Mouse (Mus musculus) kidney, embryonic 16.5 days (tissue): Measurements from ENCODE around the gene Gna11. TPM values are rescaled to one million over a fixed set of nuclear protein-coding genes. Genes with fewer than 3 reads are reported as not detected.

Experiments
- ATAC-seq: fragments of 200-750 bp; cut with Nextera tagmentation; 2 replicates; pipeline ENCODE4 v1.8.0; 2017; ENCODE audit warnings: moderate TSS enrichment; ENCODE audit not compliant: low FRiP score, low TSS enrichment
- H3K27ac ChIP-seq: fragments of 300-500 bp; sonication (generic); 2 replicates; pipeline ENCODE4 v1.5.1; 2014; ENCODE audit warnings: low read length
- H3K27me3 ChIP-seq: fragments of 300-500 bp; sonication (generic); 2 replicates; pipeline ENCODE4 v1.6.1; 2014; ENCODE audit warnings: low read length, control low read depth, mixed read lengths; ENCODE audit not compliant: insufficient read depth
- H3K36me3 ChIP-seq: fragments of 300-500 bp; sonication (generic); 2 replicates; pipeline ENCODE4 v1.6.1; 2014; ENCODE audit warnings: low read length, control low read depth, mixed read lengths; ENCODE audit not compliant: insufficient read depth
- H3K4me1 ChIP-seq: fragments of 300-500 bp; sonication (generic); 2 replicates; pipeline ENCODE4 v1.6.1; 2014; ENCODE audit warnings: low read length, control low read depth, mixed read lengths; ENCODE audit not compliant: insufficient read depth
- H3K4me2 ChIP-seq: fragments of 300-500 bp; sonication (generic); replicated peaks from 2 replicates; pipeline ENCODE4 v1.6.1; 2014; ENCODE audit warnings: low read depth, low read length
- H3K4me3 ChIP-seq: fragments of 300-500 bp; sonication (generic); 2 replicates; pipeline ENCODE4 v1.5.1; 2014; ENCODE audit warnings: mild to moderate bottlenecking, low read length
- H3K9ac ChIP-seq: fragments of 300-500 bp; sonication (generic); replicated peaks from 2 replicates; pipeline ENCODE4 v1.6.1; 2014; ENCODE audit warnings: low read length
- H3K9me3 ChIP-seq: fragments of 300-500 bp; sonication (generic); 2 replicates; pipeline ENCODE4 v1.6.1; 2016; ENCODE audit warnings: low read length, control low read depth
- WGBS: fragments of 180-500 bp; shearing (Covaris S2); extraction: QIAGEN DNeasy Blood & Tissue Kit; methylation state at CpG from one replicate; pipeline ENCODE4 v1.1.7; 2014; 5-methylcytosine and 5-hydroxymethylcytosine counted together
- polyA plus RNA-seq: library from polyadenylated mRNA; unstranded; fragments of >200 nt; fragmentation: Nextera tagmentation; extraction: Ambion mirVana; gene quantifications from 2 replicates; pipeline ENCODE4 v1.2.1, GENCODE M21; 2015

Gna11 gene
- polyA plus RNA-seq, 1 experiment from 2014 or later, result 92.3 TPM

DNA sequence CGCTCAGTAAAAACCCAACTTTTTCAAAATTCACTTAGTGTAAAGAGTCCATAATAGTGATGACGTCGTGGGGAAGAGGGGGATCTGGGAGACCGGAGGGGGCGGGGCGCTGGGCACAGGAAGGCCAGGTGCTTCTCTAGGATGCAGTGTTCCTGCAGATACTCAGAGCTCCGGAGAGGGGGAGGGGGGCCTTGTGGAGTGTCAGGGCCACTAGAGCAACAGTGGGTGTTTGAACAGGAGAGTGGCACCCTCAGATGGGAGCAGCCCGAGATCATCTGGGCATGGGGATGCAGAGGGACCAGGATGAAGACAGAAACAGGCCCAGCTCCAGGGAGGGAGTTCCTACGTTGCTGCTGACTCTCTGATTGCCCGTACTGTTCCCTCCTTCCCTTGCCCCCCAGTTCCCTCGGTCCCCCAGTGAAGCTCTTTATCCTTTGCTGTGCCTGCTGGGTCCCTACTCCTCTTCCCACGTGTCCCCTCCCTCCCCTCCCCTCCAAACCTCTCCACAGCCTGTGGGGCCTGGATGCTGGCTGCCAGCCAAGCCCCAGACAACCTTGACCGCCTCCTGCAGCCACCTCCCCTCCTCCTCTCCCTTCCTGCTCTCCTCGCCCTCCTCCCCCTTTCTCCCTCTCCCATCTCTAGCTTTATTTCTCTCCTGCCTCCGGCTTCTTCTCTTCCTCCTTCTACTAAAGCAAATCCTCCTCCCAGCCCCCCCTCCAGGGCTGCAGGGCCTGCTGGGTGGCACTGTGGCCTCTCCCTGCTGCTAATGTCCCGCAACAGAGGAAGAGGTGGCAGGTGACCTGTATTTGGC is 23.6 kb upstream of the Gna11 start:
- H3K9ac ChIP-seq, result peak overlapping the region; percentile 30
- H3K9me3 ChIP-seq, result no peaks in the 10 kb centered on the region
- H3K27me3 ChIP-seq, result peaks cover 12% of the 10 kb centered on the region; the same call in 1 of the 2 replicates
- H3K4me3 ChIP-seq, result no peak overlapping the region
- WGBS, result 9% methylated on average over 14 of the region's 16 CpGs
- ATAC-seq, result peak; percentile 10
- H3K27ac ChIP-seq, result peak overlapping the region; percentile 92
- H3K36me3 ChIP-seq, result peaks cover 22% of the 10 kb centered on the region
- H3K4me2 ChIP-seq, result peak overlapping the region; percentile 35
- H3K4me1 ChIP-seq, result peaks cover 76% of the 10 kb centered on the region

DNA sequence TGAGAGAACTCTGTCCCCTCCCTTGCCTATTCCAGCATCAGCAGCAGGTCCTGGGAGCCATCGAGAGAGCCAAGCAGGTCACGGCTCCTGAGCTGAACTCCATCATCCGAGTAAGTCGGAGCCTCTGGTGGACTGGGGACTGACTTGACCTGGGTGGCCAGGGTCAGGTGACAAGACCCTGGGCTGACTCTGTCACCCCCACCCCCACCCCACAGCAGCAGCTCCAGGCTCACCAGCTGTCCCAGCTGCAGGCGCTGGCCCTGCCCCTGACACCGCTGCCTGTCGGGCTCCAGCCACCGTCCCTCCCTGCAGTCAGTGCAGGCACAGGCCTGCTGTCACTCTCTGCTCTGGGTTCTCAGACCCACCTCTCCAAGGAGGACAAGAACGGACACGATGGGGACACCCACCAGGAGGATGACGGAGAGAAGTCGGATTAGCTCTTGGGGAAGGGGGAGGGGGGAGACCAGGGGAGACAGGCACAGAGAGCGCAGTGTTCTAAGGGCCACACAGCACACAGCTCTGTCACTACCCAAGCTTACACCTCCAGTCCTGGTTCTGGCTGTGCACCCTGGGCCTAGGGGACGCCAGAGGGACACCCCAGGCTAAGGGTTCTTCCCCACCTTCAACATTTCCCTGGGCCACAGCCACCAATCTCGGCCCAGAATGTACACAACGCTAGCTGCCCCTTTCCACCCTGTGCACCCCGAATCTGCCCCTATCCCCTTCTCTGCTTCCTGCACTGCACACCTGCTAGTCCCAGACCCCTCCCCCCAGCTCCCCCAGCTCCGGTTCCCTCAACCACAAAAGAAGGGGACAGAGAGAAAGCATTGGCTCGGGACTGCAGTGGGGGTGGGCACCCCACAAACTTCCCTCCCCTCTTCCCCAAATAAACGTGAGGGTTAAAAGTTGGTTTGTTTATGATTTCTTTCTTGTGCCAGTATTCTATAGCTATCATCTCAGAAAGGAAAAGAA is 20.6 kb upstream of the Gna11 start:
- Histone ChIP-seq H3K4me2 (no peak overlapping the region), H3K9ac (no peak overlapping the region), H3K4me1 (peaks cover 80% of the 10 kb centered on the region), H3K36me3 (peaks cover 25% of the 10 kb centered on the region), H3K27me3 (0 out of 2 replicates have a peak, but pooled peaks cover 2% of the 10 kb centered on the region), H3K4me3 (no peak overlapping the region), H3K9me3 (no peaks in the 10 kb centered on the region), H3K27ac (no peak overlapping the region)
- WGBS, result 51% methylated on average over 20 of the region's 20 CpGs
- ATAC-seq, result no peak

DNA sequence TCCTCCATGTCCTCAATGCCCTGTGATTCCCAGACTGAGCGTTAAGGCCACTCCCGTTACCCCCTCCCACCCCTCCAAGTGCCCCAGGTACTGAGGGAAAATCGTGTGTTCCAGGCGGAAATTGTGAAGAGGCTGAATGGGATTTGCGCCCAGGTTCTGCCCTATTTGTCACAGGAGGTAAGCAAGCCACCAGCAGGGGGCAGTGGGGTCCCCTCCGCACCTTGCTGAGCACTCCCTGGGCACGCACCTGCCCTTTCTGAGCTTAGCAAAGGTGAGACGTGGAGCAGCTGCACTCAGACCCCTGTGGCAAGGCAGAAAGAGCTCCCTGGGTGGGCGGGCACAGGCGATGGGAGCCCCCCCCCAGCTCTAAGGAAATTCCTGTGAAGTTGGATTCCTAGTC is 19.7 kb upstream of the Gna11 start:
- H3K36me3 ChIP-seq, result peaks cover 25% of the 10 kb centered on the region
- H3K4me2 ChIP-seq, result 0 out of 2 replicates have a peak overlapping the region, but pooled peaks have one; percentile 57
- no peak overlapping the region for H3K4me3 ChIP-seq
- peak overlapping the region; percentile 65 for H3K9ac ChIP-seq
- peaks cover 73% of the 10 kb centered on the region for H3K4me1 ChIP-seq
- 0 out of 2 replicates have a peak, but pooled peaks cover 2% of the 10 kb centered on the region for H3K27me3 ChIP-seq
- no peaks in the 10 kb centered on the region for H3K9me3 ChIP-seq
- no peak for ATAC-seq
- 24% methylated on average over 10 of the region's 10 CpGs for WGBS
- peak overlapping the region; percentile 81; the same call in 1 of the 2 replicates for H3K27ac ChIP-seq

DNA sequence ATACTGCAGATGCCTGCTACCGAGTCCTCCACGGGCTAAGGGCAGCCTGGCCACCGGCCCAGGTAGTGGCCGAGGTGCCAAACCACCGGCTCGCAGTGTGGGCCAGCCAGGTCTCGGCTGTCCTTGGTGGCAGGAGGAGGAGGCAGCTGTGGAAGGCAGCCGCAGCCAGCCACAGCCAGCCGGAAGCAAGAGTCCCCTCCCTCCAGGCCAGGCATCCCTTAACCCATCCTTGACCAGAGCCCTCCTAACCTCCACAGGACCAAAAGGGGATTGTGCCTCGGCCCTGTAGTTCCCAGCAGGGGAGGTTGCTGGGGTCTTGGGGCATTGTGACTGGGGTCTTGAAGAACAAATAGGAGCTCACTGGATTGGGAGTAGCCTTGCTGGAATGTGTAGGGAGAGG is 19.2 kb upstream of the Gna11 start:
- peak overlapping the region; percentile 65 for H3K9ac ChIP-seq
- H3K4me2 ChIP-seq, result peak overlapping the region; percentile 57
- H3K27me3 ChIP-seq, result 0 out of 2 replicates have a peak, but pooled peaks cover 2% of the 10 kb centered on the region
- WGBS, result 1% methylated on average over 10 of the region's 10 CpGs
- H3K4me1 ChIP-seq, result peaks cover 68% of the 10 kb centered on the region
- H3K27ac ChIP-seq, result peak overlapping the region; percentile 81
- ATAC-seq, result peak; percentile 20; the same call in 1 of the 2 replicates
- H3K36me3 ChIP-seq, result peaks cover 25% of the 10 kb centered on the region
- H3K9me3 ChIP-seq, result no peaks in the 10 kb centered on the region
- peak overlapping the region; percentile 44 for H3K4me3 ChIP-seq

DNA sequence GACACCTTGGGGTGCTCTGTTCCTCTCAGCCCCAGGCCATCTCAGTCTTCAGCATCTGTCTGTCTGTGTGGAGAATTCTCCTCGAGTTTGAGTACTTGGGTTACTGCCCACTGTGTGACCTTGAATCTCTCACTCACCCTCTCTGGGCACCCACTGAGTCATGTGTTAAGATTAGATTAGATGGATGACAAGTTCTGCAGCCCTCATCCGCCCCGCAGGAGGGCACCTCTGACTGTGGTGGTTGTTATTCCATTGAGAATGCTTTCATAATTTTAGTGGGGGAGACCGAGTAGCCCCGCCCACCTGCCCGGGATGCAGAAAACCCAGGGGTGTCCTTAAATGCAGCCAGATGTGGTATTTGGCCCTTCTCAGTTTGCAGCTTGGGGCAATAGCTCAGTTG is 18.5 kb upstream of the Gna11 start:
- peak overlapping the region; percentile 81 for H3K27ac ChIP-seq
- 36% methylated on average over 6 of the region's 6 CpGs for WGBS
- H3K36me3 ChIP-seq, result peaks cover 25% of the 10 kb centered on the region
- no peak for ATAC-seq
- H3K4me2 ChIP-seq, result peak overlapping the region; percentile 57
- peak overlapping the region; percentile 65 for H3K9ac ChIP-seq
- peak overlapping the region; percentile 44 for H3K4me3 ChIP-seq
- H3K27me3 ChIP-seq, result 0 out of 2 replicates have a peak, but pooled peaks cover 2% of the 10 kb centered on the region
- peaks cover 65% of the 10 kb centered on the region for H3K4me1 ChIP-seq
- H3K9me3 ChIP-seq, result no peaks in the 10 kb centered on the region

DNA sequence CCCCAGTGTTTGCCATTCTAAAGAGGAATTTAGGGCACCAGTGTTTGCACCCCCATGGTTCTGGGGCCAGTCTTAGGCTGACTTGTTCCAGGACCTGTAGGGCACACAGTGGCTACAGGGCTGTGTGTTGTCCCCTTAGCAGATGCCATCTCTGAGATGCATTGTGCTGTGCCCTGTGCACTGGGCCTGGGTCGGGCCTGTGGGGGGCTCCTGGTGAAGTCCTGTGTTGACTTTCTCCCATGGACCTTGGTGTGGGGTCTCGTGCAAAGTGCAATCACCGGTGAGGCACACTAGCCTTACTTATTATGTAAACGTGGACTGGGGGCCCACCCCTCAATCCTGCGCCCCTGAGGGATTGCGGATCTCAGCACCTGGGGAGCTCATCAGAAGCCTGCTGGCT is 17.4 kb upstream of the Gna11 start:
- peak overlapping the region; percentile 35; the same call in 1 of the 2 replicates for H3K9ac ChIP-seq
- no peaks in the 10 kb centered on the region for H3K9me3 ChIP-seq
- peaks cover 55% of the 10 kb centered on the region for H3K4me1 ChIP-seq
- no peak for ATAC-seq
- WGBS, result 81% methylated on average over 6 of the region's 6 CpGs
- H3K27me3 ChIP-seq, result 0 out of 2 replicates have a peak, but pooled peaks cover 2% of the 10 kb centered on the region
- H3K4me3 ChIP-seq, result peak overlapping the region; percentile 11; the same call in 1 of the 2 replicates
- peaks cover 22% of the 10 kb centered on the region for H3K36me3 ChIP-seq
- H3K4me2 ChIP-seq, result peak overlapping the region; percentile 29
- no peak overlapping the region for H3K27ac ChIP-seq

DNA sequence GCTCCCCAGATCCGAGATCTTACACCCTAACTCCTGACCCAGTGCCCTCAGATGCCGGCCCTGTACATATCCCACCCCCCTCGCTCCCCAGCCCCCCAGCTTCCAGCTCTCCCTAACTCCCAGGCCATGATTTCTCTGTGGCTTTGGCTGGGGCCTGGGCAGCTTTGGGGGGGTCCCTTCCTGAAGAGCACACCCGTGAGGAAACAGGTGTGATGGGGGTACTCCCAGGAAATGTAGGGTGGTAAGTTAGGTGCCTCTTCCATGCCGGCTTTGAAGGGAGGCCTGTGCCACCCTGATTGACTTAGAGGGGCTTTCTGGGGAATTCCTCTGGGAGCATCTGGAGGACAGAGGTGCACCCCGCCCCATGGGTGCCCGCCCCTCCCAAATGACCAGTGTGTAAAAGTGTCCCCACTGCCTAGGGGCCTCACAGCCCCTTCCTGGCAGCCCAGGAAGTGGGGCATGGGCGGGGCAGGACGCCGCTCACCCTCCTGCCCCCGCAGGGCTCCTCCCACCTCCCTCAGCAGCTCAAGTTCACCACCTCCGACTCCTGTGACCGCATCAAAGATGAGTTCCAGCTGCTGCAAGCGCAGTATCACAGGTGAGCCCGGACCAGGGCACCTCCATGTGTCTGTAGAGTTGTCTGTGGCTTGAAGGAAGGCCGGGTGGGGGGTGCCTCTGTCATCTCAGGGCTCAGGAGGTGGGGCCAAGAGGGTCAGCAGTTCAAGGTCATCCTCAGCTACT is 15.9 kb upstream of the Gna11 start:
- peak overlapping the region; percentile 99 for H3K9ac ChIP-seq
- peak overlapping the region; percentile 89 for H3K4me3 ChIP-seq
- H3K4me2 ChIP-seq, result peak overlapping the region; percentile 95
- peaks cover 19% of the 10 kb centered on the region for H3K36me3 ChIP-seq
- peak; percentile 24 for ATAC-seq
- WGBS, result 6% methylated on average over 16 of the region's 16 CpGs
- no peaks in the 10 kb centered on the region for H3K9me3 ChIP-seq
- peak overlapping the region; percentile 96 for H3K27ac ChIP-seq
- H3K4me1 ChIP-seq, result peaks cover 53% of the 10 kb centered on the region
- H3K27me3 ChIP-seq, result 0 out of 2 replicates have a peak, but pooled peaks cover under 1% of the 10 kb centered on the region

DNA sequence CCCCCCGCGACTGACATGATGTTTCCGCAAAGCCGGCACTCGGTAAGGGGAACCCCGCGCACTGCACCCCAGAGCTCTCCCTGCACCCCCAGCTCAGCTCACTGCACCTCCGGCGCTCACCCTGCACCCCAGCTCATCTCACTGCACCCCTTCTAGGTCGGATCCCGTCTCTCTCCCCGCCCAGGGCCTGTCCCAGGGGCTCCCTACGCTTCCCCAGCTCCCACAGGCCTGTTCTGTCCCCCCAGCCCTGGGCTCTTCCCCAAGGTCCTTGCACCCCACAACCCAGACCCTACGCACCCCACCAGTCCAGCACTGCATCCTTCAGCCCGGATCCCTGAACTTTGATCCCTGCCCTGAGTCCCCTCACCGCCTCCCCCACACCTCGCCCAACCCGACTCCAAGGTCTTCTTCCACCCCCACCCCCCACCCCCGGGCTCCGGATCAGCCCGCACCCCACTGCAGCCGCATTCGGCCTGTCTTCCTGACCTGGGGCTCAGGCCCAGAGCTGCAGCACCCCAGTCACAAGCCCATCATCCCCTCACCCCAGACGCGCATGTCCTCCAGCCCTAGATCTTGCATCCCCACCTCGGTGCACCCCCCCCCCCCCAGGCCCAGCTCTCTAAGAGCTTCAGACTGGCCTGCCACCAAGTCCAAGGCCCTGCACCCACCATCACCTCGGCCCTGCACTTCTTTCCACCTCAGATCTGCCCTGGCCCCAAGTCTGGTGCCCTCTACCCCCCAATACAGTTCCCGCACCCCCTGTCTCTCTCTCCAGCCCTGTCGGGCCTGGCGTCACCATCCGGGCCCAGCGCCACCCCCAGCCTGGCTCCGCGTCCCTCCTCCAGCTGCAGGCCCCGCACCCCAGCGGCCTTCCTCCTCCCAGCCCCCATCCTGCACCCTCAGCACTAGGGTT is 14.9 kb upstream of the Gna11 start:
- 0% methylated on average over 32 of the region's 36 CpGs for WGBS
- H3K4me3 ChIP-seq, result peak overlapping the region; percentile 89
- peak overlapping the region; percentile 96 for H3K27ac ChIP-seq
- H3K4me2 ChIP-seq, result peak overlapping the region; percentile 95
- ATAC-seq, result peak; percentile 28
- H3K36me3 ChIP-seq, result peaks cover 9% of the 10 kb centered on the region
- H3K4me1 ChIP-seq, result peaks cover 44% of the 10 kb centered on the region
- H3K27me3 ChIP-seq, result no peaks in the 10 kb centered on the region
- H3K9ac ChIP-seq, result peak overlapping the region; percentile 99
- H3K9me3 ChIP-seq, result no peaks in the 10 kb centered on the region
